Mouse (Mus musculus): ENCODE results near the gene Efcab11.

GRCm38 (mm10) chr12:99932245-99932644, 48.0 kb upstream of the Efcab11 start:
- no peak for TF ChIP-seq CTCF (IDR thresholded peaks at IDR 0.05; ENCODE audit: low read depth, low read length)
- no peak for TF ChIP-seq POLR2AphosphoS5 (IDR thresholded peaks at IDR 0.05; ENCODE audit: insufficient replicate concordance, low read depth, low read length)
- TF ChIP-seq GATA1 (IDR thresholded peaks at IDR 0.05; ENCODE audit: borderline replicate concordance, low read length) = no peak
